Comparison of ENCODE assay signal across 18 mouse cellular contexts in the genomic region with DNA sequence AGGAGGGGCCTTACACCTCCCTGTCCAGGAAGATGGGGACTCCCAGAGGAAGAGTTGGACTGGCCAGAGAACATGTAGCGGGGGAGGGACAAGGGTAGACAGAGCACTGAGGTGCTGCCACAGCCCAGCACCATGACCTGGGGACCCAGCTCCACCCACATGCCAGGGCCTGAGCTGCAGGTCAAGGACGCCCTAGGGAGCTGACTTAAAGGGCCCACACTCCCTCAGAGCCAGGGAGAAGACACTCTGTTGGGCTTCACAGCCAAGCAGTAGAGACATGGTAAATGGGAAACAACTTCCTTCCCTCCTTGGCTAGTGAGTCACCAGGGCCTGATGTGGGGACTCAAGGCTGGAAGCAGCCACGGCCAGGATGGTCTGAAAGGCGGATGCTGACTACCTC. TPM values are rescaled to one million over a fixed set of nuclear protein-coding genes. Genes with fewer than 3 reads are reported as not detected.
DNase-seq lines count a peak whose midpoint lies in the region; ATAC-seq lines count a peak whose summit lies in the region.
"Had no signal": no experiment of that assay in that cellular context is flagged by ENCODE, and none has a peak within 500 bp of the region (broad histone marks: within the 10 kb centered on the region; RNA-seq: fewer than 3 reads in every experiment).

No protein-coding gene starts in this region.

- no peaks in the 10 kb centered on the region for H3K36me3 ChIP-seq in kidney, embryonic 15.5 days
- no peaks in the 10 kb centered on the region for H3K36me3 ChIP-seq in liver, embryonic 16.5 days (ENCODE audit: control insufficient read depth, insufficient read depth)
- H3K36me3 ChIP-seq in forebrain, embryonic 11.5 days (ENCODE audit: control insufficient read depth, insufficient read depth, low read length) = no peaks in the 10 kb centered on the region
- H3K36me3 ChIP-seq: neural tube, embryonic 15.5 days had no signal

- DNase-seq in heart, adult 11 months = peak; percentile 95
- no peak for DNase-seq in heart, adult 8-10 months (ENCODE audit: low spot score)
- DNase-seq in kidney, adult 11 months = no peak
- peak; percentile 23 for DNase-seq in NIH3T3 (ENCODE audit: low read depth)
- no peak for DNase-seq in urinary bladder, postnatal 25 days (ENCODE audit: low spot score)
- no peak for DNase-seq in forebrain, embryonic 11.5 days (ENCODE audit: low spot score)
- DNase-seq: cerebellum, adult 9-10 months; kidney, postnatal 10 days; lung, postnatal 14 days; right cerebral cortex, postnatal 4 days; thymus, adult 18-20 months had no signal

- H3K27me3 ChIP-seq in kidney, embryonic 15.5 days = no peaks in the 10 kb centered on the region
- H3K27me3 ChIP-seq in liver, embryonic 16.5 days (ENCODE audit: control insufficient read depth, insufficient read depth, low read depth, low read length) = no peaks in the 10 kb centered on the region
- no peaks in the 10 kb centered on the region for H3K27me3 ChIP-seq in forebrain, embryonic 11.5 days (ENCODE audit: control insufficient read depth, insufficient read depth, low read length)
- H3K27me3 ChIP-seq: forebrain, embryonic 13.5 days; limb, embryonic 13.5 days; neural tube, embryonic 15.5 days had no signal

- no peak overlapping the region for H3K9ac ChIP-seq in kidney, embryonic 15.5 days
- H3K9ac ChIP-seq in liver, embryonic 16.5 days (ENCODE audit: low read depth, low read length) = peak overlapping the region; percentile 11; the same call in 1 of the 2 replicates
- no peak overlapping the region for H3K9ac ChIP-seq in forebrain, embryonic 11.5 days (ENCODE audit: low read length)
- H3K9ac ChIP-seq: forebrain, embryonic 13.5 days; limb, embryonic 13.5 days; neural tube, embryonic 15.5 days had no signal

- peaks cover 84% of the 10 kb centered on the region for H3K4me1 ChIP-seq in kidney, embryonic 15.5 days
- H3K4me1 ChIP-seq in liver, embryonic 16.5 days (ENCODE audit: control insufficient read depth, low read depth, low read length) = peaks cover 95% of the 10 kb centered on the region
- H3K4me1 ChIP-seq in forebrain, embryonic 11.5 days (replicated peaks; ENCODE audit: control insufficient read depth, insufficient read depth, low read length) = no peaks in the 10 kb centered on the region

- 0 out of 2 replicates have a peak overlapping the region, but pooled peaks have one; percentile 2 for H3K27ac ChIP-seq in kidney, embryonic 15.5 days
- H3K27ac ChIP-seq in liver, embryonic 16.5 days (ENCODE audit: low read length) = peak overlapping the region; percentile 94
- H3K27ac ChIP-seq in forebrain, embryonic 11.5 days (ENCODE audit: low read depth, low read length) = no peak overlapping the region
- H3K27ac ChIP-seq: forebrain, embryonic 13.5 days; limb, embryonic 13.5 days; neural tube, embryonic 15.5 days had no signal

- no peak overlapping the region for H3K4me3 ChIP-seq in kidney, embryonic 15.5 days (replicated peaks)
- H3K4me3 ChIP-seq in liver, embryonic 16.5 days (ENCODE audit: low read depth, low read length) = no peak overlapping the region
- no peak overlapping the region for H3K4me3 ChIP-seq in forebrain, embryonic 11.5 days (ENCODE audit: low read depth, low read length)
- H3K4me3 ChIP-seq: forebrain, embryonic 13.5 days; limb, embryonic 13.5 days; neural tube, embryonic 15.5 days had no signal

- no peak overlapping the region for H3K4me2 ChIP-seq in kidney, embryonic 15.5 days
- H3K4me2 ChIP-seq in liver, embryonic 16.5 days (ENCODE audit: low read depth, low read length) = 0 out of 2 replicates have a peak overlapping the region, but pooled peaks have one; percentile 67
- H3K4me2 ChIP-seq in forebrain, embryonic 11.5 days (ENCODE audit: low read depth, low read length, severe bottlenecking) = no peak overlapping the region
- H3K4me2 ChIP-seq: forebrain, embryonic 13.5 days; limb, embryonic 13.5 days; midbrain, embryonic 11.5 days; neural tube, embryonic 15.5 days had no signal

- ATAC-seq in kidney, embryonic 15.5 days (replicated peaks; ENCODE audit: low FRiP score) = no peak
- no peak for ATAC-seq in liver, embryonic 16.5 days (ENCODE audit: low read depth)
- ATAC-seq in forebrain, embryonic 11.5 days (replicated peaks; ENCODE audit: low FRiP score) = no peak
- ATAC-seq: CD4-positive, CD25-positive, alpha-beta regulatory T cell, adult 4 months; forebrain, embryonic 13.5 days had no signal

- 79% methylated on average over 4 of the region's 4 CpGs for WGBS in kidney, embryonic 15.5 days
- WGBS in liver, embryonic 16.5 days (ENCODE audit: insufficient replicate concordance) = 75% methylated on average over 4 of the region's 4 CpGs
- WGBS in forebrain, embryonic 11.5 days = 88% methylated on average over 4 of the region's 4 CpGs

- H3K9me3 ChIP-seq in kidney, embryonic 15.5 days (replicated peaks) = no peaks in the 10 kb centered on the region
- no peaks in the 10 kb centered on the region for H3K9me3 ChIP-seq in liver, embryonic 16.5 days (replicated peaks; ENCODE audit: control insufficient read depth, low read length)
- H3K9me3 ChIP-seq in forebrain, embryonic 11.5 days (ENCODE audit: control insufficient read depth, low read length) = no peaks in the 10 kb centered on the region
- H3K9me3 ChIP-seq: forebrain, embryonic 13.5 days; limb, embryonic 13.5 days; neural tube, embryonic 15.5 days had no signal

RNA-seq across cellular contexts. Expression of a gene that starts 9.5 kb away (rescaled TPM):
- total RNA-seq in heart, adult 8-10 months (2022) = 10 to 100 TPM; 12.1 to 15.3 (median 13.0) TPM
- 19.3 and 23.6 TPM in 2 replicates for polyA plus RNA-seq in kidney, embryonic 15.5 days (2015; fragmentation: Nextera tagmentation; extraction: Ambion mirVana)
- polyA plus RNA-seq in liver, embryonic 16.5 days (2015; fragmentation: Nextera tagmentation; extraction: Ambion mirVana) = 20.1 and 20.7 TPM in 2 replicates
- 7.4 and 7.9 TPM in 2 replicates for polyA plus RNA-seq in forebrain, embryonic 11.5 days (2014; fragmentation: Nextera tagmentation; extraction: Ambion mirVana)

RNA-seq across cellular contexts. Expression of a gene that starts 54.3 kb away (rescaled TPM):
- 10 to 100 TPM; 22.6 to 26.7 (median 25.3) TPM for total RNA-seq in heart, adult 8-10 months (2022)
- polyA plus RNA-seq in kidney, embryonic 15.5 days (2015; fragmentation: Nextera tagmentation; extraction: Ambion mirVana) = 4.3 and 5.1 TPM in 2 replicates
- 0.97 and 1.2 TPM in 2 replicates for polyA plus RNA-seq in liver, embryonic 16.5 days (2015; fragmentation: Nextera tagmentation; extraction: Ambion mirVana)
- polyA plus RNA-seq in forebrain, embryonic 11.5 days (2014; fragmentation: Nextera tagmentation; extraction: Ambion mirVana) = 5.2 and 5.3 TPM in 2 replicates

Comparison
In these comparisons a context has a peak if more than half of its experiments do, and no peak if none do; other contexts are left out.
1. DNase-seq: peak in heart, adult 11 months (single experiment) and NIH3T3 (single experiment); none in heart, adult 8-10 months (single experiment), kidney, adult 11 months (single experiment), urinary bladder, postnatal 25 days (single experiment) and forebrain, embryonic 11.5 days (single experiment).